Mouse (Mus musculus): ENCODE measurements around the gene Dnah2. TPM values are rescaled to one million over a fixed set of nuclear protein-coding genes. Genes with fewer than 3 reads are reported as not detected.

Dnah2 gene
- polyA plus RNA-seq, 1 experiment from 2014 or later: 1.3 TPM

DNA sequence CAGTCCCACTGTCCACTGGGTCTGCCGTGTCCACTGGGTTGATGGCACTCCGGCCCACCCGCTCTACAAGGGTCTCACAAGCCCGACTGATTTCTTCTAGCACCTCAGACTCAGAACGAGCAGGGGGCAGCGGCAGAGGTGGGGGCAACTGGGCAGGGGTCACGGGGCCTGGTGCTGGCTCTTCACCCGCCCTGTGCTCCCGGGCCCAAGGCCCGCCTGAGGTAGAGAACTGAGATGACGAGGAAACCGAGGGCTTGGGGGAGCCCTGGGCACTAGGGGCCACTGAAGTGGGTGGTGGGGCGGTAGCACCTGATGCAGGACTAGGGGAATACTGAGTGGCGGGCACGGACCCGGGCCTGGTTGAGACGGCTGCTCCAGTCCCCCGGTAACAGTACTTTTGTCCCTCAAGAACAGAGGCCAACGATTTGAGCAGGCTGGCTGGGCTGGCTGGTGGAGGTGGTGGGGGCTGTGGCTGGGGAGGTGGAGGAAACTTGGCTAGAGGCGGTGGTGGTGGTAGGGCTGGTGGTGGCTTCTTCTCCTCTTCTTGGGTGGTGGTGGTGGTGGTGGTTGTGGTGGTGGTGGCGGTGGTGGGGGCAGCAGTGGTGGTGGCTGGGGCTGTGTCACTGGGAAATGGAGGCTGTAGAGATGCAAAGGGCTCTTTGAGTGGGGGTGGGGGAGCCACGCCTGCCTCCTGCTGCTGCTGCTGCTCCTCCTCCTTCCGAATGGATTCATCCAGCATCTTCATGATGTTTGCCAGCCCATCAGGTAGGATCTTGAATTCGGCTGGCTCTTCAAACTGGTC is 144.1 kb downstream of the Dnah2 start:
- peak overlapping the region; percentile 17 for H3K4me3 ChIP-seq
- H3K27ac ChIP-seq (replicated peaks): no peak overlapping the region
- WGBS: 92% methylated on average over 24 of the region's 24 CpGs
- peaks cover 43% of the 10 kb centered on the region for H3K4me1 ChIP-seq
- peaks cover 14% of the 10 kb centered on the region for H3K27me3 ChIP-seq (replicated peaks; ENCODE audit: low read depth, poor library complexity, severe bottlenecking)
- peak; percentile 9 for DNase-seq (ENCODE audit: low spot score)
- no peaks in the 10 kb centered on the region for H3K9me3 ChIP-seq
- peaks cover 85% of the 10 kb centered on the region for H3K36me3 ChIP-seq (replicated peaks)

DNA sequence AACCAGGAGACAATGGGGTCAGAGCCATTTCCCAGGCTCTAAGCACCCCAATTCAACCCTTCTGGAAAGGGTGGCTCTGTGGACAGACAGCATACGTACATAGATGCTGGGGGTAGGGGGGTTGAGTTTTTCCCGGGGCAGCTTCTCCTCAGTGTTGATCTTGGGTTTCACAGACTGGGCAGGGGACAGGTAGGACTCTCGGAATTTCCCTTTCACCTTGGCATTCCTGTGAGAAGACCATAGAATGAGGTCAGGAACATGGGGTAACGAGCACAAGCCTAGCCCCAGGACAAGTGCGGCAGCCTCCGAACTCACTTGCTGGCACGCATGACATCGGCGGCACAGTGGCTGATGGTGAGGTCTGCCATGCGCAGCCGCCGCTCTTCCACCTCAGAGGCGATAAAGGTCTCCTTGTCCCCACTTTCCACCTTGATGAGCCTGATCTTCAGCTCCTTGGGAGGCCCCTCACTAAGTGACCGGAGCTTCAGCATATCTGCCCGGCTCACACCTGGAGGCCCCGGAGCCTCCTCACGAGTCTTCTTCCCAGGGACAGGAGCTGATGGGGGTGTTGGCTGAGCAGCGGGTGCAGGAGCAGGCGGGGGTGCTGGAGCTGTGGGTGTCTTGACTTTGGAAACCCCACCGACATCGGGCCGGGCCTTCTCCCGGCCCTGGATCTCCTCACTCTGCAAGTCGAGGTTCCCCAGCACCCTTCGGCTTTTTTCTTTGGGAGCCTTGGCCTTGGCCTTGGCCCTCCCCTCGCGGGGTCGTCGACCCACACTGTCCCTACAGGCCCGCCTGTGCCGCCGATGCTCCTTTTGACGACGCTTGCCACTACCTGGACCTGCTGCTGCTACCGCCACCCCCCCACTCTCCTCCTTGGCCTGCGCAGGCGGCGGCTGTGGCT is 145.0 kb downstream of the Dnah2 start:
- Histone ChIP-seq H3K4me1 (peaks cover 44% of the 10 kb centered on the region), H3K36me3 (replicated peaks) (peaks cover 91% of the 10 kb centered on the region), H3K9me3 (no peaks in the 10 kb centered on the region), H3K27ac (replicated peaks) (no peak overlapping the region), H3K4me3 (peak overlapping the region; percentile 17), H3K27me3 (replicated peaks; ENCODE audit: low read depth, poor library complexity, severe bottlenecking) (peaks cover 18% of the 10 kb centered on the region)
- WGBS: 90% methylated on average over 38 of the region's 38 CpGs
- DNase-seq (ENCODE audit: low spot score): peak; percentile 11

DNA sequence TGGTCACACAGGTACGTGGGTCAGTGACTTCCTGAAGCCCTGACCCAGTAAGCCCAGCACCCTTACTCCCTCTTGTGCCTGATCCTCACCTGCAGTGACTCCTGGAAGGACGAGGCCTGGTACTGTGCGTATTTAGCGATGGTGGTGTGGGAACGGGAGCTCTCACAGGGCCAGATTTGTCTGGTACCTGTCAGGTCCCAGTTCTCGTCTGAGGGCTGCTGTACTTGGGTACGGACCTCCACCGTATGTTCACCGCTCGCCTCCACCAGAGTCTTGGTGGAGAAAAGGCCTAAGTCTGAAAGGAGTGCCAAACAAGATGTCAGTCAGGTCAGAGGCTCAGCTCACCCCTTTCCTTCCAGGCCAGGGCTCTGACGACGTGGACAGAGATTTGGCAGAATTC is 146.9 kb downstream of the Dnah2 start:
- H3K4me3 ChIP-seq: no peak overlapping the region
- H3K27me3 ChIP-seq (replicated peaks; ENCODE audit: low read depth, poor library complexity, severe bottlenecking): peaks cover 18% of the 10 kb centered on the region
- H3K36me3 ChIP-seq (replicated peaks): peaks cover 82% of the 10 kb centered on the region
- no peaks in the 10 kb centered on the region for H3K9me3 ChIP-seq
- no peak overlapping the region for H3K27ac ChIP-seq (replicated peaks)
- WGBS: 86% methylated on average over 12 of the region's 12 CpGs
- peak; percentile 8 for DNase-seq (ENCODE audit: low spot score)
- H3K4me1 ChIP-seq: peaks cover 47% of the 10 kb centered on the region

DNA sequence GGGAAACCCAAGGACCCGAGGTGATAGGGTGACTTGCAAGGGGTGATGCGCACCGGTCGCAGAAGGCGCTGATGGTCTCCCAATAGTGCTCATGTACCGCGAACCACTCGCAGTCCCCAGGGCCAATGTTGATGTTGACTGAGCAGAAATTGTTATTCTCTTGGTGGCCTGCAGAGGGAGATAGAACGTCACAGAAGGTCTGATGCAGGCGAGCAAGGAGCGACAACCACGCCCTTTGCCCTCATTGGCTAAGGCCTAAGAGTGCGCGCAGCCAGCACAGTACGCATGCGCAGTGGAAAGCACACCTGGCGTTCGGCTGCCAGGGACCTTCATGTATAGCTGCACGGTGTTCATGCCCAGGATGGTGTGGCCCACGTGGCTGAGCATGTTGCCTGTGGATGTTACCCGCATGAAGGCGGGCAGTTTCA is 147.7 kb downstream of the Dnah2 start:
- peaks cover 74% of the 10 kb centered on the region for H3K36me3 ChIP-seq (replicated peaks)
- peaks cover 18% of the 10 kb centered on the region for H3K27me3 ChIP-seq (replicated peaks; ENCODE audit: low read depth, poor library complexity, severe bottlenecking)
- peak overlapping the region; percentile 37 for H3K4me3 ChIP-seq
- 17% methylated on average over 22 of the region's 22 CpGs for WGBS
- H3K4me1 ChIP-seq: peaks cover 54% of the 10 kb centered on the region
- H3K27ac ChIP-seq (replicated peaks): no peak overlapping the region
- peak; percentile 87 for DNase-seq (ENCODE audit: low spot score)
- H3K9me3 ChIP-seq: no peaks in the 10 kb centered on the region

DNA sequence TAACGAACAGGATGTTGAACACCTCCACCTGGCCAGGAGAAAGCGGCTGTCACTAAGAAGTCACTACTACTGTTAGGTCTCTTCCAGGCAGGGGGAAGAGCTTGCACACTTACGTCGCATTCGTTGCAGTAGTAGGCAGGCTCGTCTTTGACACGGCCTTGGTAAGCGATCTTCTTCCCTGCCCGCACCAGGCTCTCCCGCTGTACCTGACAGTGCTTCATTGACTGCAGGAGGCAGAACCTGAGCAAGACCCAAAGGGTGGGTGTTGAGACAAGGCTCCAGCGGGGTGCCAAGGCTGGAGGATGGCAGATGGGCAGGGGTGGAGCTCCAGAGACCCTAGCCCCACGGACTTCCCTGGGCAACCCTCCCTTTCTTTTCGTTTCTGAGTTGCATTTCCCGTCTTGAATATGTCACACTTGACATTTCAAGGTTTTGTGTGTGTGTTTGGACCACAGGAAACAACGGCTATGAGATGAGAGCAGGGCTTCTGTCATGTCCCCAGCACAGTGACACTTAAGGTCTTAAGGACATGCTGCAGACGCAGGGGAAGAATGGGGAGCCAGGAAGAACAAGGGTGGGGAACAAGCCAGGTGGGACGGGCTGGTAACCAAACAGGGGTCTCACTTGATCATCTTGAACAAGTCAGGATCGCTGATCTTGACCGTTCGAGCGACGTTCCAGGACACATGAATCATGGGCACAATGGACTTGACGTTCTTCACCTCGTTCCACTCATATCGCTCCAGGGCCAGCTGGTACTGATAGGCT is 148.6 kb downstream of the Dnah2 start:
- H3K36me3 ChIP-seq (replicated peaks): peaks cover 64% of the 10 kb centered on the region
- peaks cover 18% of the 10 kb centered on the region for H3K27me3 ChIP-seq (replicated peaks; ENCODE audit: low read depth, poor library complexity, severe bottlenecking)
- peak overlapping the region; percentile 67 for H3K27ac ChIP-seq (replicated peaks)
- DNase-seq (ENCODE audit: low spot score): peak; percentile 11
- WGBS: 74% methylated on average over 25 of the region's 25 CpGs
- peak overlapping the region; percentile 37 for H3K4me3 ChIP-seq
- H3K4me1 ChIP-seq: peaks cover 57% of the 10 kb centered on the region
- H3K9me3 ChIP-seq: no peaks in the 10 kb centered on the region

DNA sequence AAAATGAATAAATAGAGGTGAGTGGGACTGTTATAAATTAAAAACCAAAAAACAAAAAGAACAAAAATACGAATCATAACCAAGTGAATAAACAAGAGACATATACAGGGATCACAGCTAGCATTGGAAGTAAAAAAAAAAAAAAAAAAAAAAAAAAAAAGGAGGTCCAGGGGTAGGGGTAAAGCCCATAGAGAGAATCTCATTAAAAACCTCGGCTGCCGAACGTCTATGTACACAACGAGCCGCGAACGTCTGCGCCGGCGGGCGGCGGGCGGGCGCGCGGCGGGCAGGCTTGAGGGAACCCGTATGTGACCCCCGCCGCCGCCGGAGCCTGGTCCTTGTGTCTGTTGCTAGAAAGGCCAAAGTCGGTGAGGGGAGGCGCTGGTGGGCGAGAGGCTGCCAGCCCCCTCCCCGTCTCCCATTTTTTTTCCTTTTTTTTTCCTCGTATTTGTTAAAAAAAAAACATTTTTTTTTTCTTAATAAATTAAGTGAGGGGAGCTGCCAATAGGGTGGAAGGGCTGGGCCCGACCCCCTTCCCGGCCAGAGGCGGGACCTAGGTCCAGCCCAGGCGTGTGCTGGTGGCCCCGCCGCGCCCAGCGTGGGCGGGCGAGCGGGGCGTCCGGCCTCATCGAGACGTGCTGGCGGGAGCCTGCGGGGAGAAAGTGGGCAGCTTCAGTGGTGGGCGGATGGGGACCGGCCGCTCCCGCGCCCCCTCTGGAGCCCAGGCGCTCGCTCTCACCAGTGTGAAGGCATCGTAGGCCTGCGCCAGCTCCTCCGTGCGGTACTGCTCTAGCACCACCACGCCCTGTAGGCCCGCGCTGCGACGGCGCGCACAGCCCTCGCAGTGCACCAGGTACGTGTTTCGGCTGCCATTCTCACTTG is 149.5 kb downstream of the Dnah2 start:
- H3K9me3 ChIP-seq: no peaks in the 10 kb centered on the region
- peaks cover 56% of the 10 kb centered on the region for H3K36me3 ChIP-seq (replicated peaks)
- peak overlapping the region; percentile 71 for H3K4me3 ChIP-seq
- H3K27me3 ChIP-seq (replicated peaks; ENCODE audit: low read depth, poor library complexity, severe bottlenecking): peaks cover 18% of the 10 kb centered on the region
- H3K4me1 ChIP-seq: peaks cover 58% of the 10 kb centered on the region
- peak overlapping the region; percentile 67 for H3K27ac ChIP-seq (replicated peaks)
- peak; percentile 63 for DNase-seq (ENCODE audit: low spot score)
- WGBS: 14% methylated on average over 66 of the region's 66 CpGs

DNA sequence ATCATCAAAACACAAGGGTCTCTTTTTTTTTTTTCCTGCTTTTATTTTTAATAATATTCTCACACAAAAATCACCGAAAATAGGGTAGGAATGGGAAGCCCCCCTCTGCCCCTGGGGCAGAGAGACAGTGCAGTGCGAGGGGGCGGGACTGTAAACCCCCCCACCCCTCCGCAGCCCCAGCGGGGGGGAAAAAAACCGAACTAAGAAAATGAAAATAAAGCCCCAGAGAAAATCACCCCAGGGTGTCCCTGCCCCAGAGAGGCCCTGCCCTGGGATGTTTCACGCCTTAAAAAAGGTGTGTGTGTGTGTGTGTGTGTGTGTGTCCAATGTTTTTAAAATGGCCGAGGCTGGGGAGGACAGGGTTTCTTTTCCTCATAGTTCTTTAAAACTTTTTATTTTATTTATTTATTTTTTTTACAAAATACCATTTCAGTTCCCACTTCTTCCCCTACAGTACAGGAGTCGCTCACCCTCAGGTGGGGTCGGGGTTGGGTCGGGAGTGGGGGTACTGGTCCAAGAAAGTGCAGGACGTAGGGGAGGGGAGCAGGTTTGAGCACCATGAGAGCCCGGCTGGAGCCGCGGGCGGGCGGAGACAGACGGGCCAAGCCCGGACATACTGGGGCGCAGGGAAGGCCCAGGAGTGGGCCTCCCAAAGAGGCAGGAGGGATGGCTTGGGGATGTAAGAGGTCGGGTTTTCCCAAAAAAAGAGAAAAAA is 150.3 kb downstream of the Dnah2 start:
- peak; percentile 39 for DNase-seq (ENCODE audit: low spot score)
- Histone ChIP-seq H3K9me3 (no peaks in the 10 kb centered on the region), H3K4me1 (peaks cover 62% of the 10 kb centered on the region), H3K36me3 (replicated peaks) (peaks cover 48% of the 10 kb centered on the region), H3K27me3 (replicated peaks; ENCODE audit: low read depth, poor library complexity, severe bottlenecking) (peaks cover 18% of the 10 kb centered on the region), H3K4me3 (peak overlapping the region; percentile 71), H3K27ac (replicated peaks) (peak overlapping the region; percentile 93)
- WGBS: 12% methylated on average over 21 of the region's 21 CpGs

DNA sequence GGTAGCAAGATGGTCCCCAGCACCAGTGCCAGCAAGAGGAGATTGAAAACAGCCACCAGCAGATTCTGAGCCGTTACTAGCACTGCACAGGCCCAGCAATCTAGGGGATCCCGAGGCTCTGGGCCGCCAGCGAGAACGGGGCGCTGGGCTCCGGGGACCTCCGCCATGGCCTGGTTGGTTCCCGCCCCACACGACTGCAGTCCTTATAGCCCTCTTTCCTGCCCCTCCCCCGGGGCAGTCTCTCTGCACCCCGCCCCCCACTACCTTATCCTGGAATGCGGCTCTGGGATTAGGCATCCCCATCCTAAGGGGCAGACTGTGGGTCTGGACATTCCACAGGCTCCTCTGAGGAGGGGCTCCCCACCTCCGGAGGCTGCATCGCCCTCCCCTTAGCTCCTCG is 150.9 kb downstream of the Dnah2 start, which contains the start of gene Tmem88:
Tmem88 (minus strand) TSS at position 176 of the 400 bp plus-strand sequence.
- peak within 1 kb of the TSS; percentile 93 for H3K27ac ChIP-seq (replicated peaks)
- H3K4me1 ChIP-seq: peaks cover 62% of the 10 kb centered on the region
- 3% methylated on average over 16 of the region's 16 CpGs for WGBS

DNA sequence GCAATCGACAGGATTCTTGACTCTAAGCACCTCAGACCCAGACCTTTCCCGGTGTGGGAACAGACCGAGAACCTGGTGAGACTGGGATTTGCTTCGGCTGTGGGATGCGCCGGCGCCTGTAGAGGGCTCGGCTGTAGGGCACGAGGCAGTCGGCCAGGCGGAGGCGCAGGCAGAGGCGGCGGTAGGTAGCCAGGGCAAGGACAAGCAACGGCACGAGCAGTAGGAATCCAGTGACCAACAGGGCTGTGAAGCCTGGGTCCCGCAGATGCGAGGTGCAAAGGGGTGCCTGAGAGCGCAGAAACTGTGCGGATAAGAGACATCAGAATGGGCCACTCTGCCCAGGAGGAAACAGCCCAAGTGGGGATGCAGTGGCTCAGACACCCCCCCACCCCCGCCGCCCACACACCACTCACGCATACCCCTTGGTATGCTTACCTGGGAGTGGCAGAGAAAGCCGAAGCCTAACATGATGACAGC is 151.3 kb downstream of the Dnah2 start:
- Histone ChIP-seq H3K4me1 (peaks cover 62% of the 10 kb centered on the region), H3K27me3 (replicated peaks; ENCODE audit: low read depth, poor library complexity, severe bottlenecking) (peaks cover 18% of the 10 kb centered on the region), H3K36me3 (replicated peaks) (peaks cover 42% of the 10 kb centered on the region), H3K9me3 (no peaks in the 10 kb centered on the region), H3K4me3 (peak overlapping the region; percentile 71), H3K27ac (replicated peaks) (peak overlapping the region; percentile 93)
- DNase-seq (ENCODE audit: low spot score): peak; percentile 68
- 5% methylated on average over 24 of the region's 24 CpGs for WGBS

More for the DNA sequence above, 150.9 kb downstream of the Dnah2 start, which contains the start of gene Tmem88:
- Histone ChIP-seq H3K4me3 (peak within 1 kb of the TSS; percentile 71), H3K27me3 (replicated peaks; ENCODE audit: low read depth, poor library complexity, severe bottlenecking) (peaks cover 18% of the 10 kb centered on the region), H3K9me3 (no peaks in the 10 kb centered on the region), H3K36me3 (replicated peaks) (peaks cover 42% of the 10 kb centered on the region)
- peak; percentile 77 for DNase-seq (ENCODE audit: low spot score)

DNA sequence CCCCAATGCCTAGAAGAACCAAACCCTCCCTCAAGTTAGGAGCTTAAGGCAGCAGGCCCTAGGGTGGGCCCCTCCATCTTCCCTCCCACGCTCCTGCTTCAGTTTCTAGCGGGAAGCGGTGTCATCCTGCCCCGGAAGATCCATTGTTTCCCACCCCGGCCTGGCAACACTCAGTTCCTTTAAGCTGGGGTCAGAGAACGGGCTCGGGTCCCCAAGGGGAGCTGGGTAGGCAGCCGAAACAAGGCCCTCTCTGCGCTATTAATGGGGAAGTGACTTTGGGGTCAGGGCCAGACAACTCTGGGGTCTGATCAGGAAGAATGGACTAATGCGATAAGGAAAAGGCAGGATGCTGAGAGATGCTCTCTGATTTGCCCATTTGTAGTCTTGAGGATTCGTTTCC is 152.1 kb downstream of the Dnah2 start:
- DNase-seq (ENCODE audit: low spot score): peak; percentile 53
- peak overlapping the region; percentile 93 for H3K27ac ChIP-seq (replicated peaks)
- H3K4me3 ChIP-seq: peak overlapping the region; percentile 71
- no peaks in the 10 kb centered on the region for H3K9me3 ChIP-seq
- peaks cover 39% of the 10 kb centered on the region for H3K36me3 ChIP-seq (replicated peaks)
- WGBS: 26% methylated on average over 11 of the region's 11 CpGs
- H3K4me1 ChIP-seq: peaks cover 62% of the 10 kb centered on the region
- H3K27me3 ChIP-seq (replicated peaks; ENCODE audit: low read depth, poor library complexity, severe bottlenecking): peaks cover 18% of the 10 kb centered on the region

Data from embryonic facial prominence, embryonic 10.5 days (tissue).